Mouse (Mus musculus): ENCODE results near the gene Nrf1. TPM values are rescaled to one million over a fixed set of nuclear protein-coding genes. Genes with fewer than 3 reads are reported as not detected.

The Nrf1 gene
- total RNA-seq, 2 experiments from 2014 or later = 9.6 to 11.0 TPM

GRCm38 (mm10) chr6:30173551-30174460 is 126.0 kb downstream of the Nrf1 start:
- intact Hi-C loops (cut with DNase I) = no loop called here
- peak in 1 of 2 experiments; percentile 18 for DNase-seq

GRCm38 (mm10) chr6:30174461-30175224 is 126.9 kb downstream of the Nrf1 start:
- DNase-seq = peak in 1 of 2 experiments; percentile 1
- intact Hi-C loops (cut with DNase I) = no loop called here

- intact Hi-C loops (cut with DNase I) = no loop called here
- DNase-seq = peak in 1 of 2 experiments; percentile 20
Observed at GRCm38 (mm10) chr6:30175225-30175917, 127.6 kb downstream of the Nrf1 start.

- intact Hi-C loops (cut with DNase I) = no loop called here
- peak in 1 of 2 experiments; percentile 13 for DNase-seq
Observed at GRCm38 (mm10) chr6:30175918-30176421, 128.2 kb downstream of the Nrf1 start.

DNA sequence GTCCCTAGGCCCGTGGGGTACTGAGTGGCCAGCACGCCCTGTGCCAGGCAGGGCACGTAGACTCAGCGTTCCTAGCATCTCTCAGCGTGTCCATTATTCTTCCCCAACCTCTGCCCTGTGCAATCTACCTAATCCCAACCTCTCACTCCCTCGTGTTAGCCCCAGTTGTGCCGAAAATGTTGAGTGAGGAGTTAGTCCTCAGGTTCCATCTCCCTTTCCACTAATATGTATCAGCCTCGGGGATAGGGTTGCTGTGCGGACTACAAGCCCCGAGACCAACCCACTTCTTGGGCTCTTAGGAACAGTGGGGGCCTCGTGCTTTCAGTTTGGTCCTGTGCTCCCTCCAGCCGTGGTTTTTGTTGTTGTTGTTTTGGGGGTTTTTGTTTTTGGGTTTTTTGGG is 128.7 kb downstream of the Nrf1 start:
- intact Hi-C loops (cut with DNase I) = no loop called here
- no peak for DNase-seq

DNA sequence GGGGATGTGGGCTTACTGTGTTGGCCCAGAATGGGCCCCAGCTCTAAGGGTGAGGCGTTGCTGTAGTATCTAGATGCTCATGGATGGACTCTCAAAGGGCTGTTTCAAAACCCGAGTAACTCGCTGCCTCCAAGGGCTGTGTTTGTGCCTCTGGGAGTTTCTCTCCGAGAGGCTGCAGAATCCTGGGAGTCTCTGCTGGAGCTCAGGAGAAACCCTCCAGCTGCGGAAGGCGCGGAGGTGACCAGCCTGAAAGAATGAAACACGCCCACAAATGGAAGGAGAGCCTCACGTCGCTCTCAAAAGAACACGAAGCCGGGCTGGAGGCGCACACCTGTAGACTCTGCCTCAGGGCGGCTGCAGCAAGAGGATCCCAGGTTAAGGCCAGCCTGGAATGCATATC is 129.5 kb downstream of the Nrf1 start:
- intact Hi-C loops (cut with DNase I) = no loop called here
- no peak for DNase-seq

- intact Hi-C loops (cut with DNase I) = no loop called here
Observed at GRCm38 (mm10) chr6:30178023-30178639, 130.3 kb downstream of the Nrf1 start.

GRCm38 (mm10) chr6:30179046-30179445 is 131.3 kb downstream of the Nrf1 start:
- intact Hi-C loops (cut with DNase I) = no loop called here
- no peak for DNase-seq

More at GRCm38 (mm10) chr6:30178023-30178639, 130.3 kb downstream of the Nrf1 start:
- DNase-seq = no peak

GRCm38 (mm10) chr6:30180321-30180720 is 132.5 kb downstream of the Nrf1 start:
- intact Hi-C loops (cut with DNase I) = no loop called here
- DNase-seq = no peak

- intact Hi-C loops (cut with DNase I) = no loop called here
- no peak for DNase-seq
Observed at GRCm38 (mm10) chr6:30182038-30182437, 134.2 kb downstream of the Nrf1 start.

- intact Hi-C loops (cut with DNase I) = no loop called here
Observed at GRCm38 (mm10) chr6:30183624-30184023, 135.8 kb downstream of the Nrf1 start.

DNA sequence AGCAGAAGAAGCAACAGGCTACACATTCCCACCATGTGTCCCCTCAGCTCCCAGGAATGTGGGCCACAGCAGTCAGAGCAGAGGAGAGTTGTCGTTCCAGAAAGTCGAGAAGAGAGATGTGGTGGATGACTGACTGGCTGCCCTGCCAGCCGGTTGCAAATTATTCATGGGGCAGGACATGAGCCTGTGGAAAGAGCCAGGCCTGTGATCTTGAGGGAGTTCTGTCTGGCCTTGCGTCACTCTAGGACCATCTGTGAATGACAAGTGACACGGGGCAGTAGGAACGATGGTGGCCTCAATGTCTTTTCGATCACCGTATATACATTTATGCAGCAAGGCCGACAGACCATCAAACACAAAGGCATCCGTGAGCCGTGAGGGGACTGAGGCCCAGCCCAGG is 147.9 kb downstream of the Nrf1 start:
- DNase-seq = no peak
- intact Hi-C loops (cut with DNase I) = no loop called here

More at GRCm38 (mm10) chr6:30183624-30184023, 135.8 kb downstream of the Nrf1 start:
- DNase-seq = no peak

GRCm38 (mm10) chr6:30196143-30196542 is 148.4 kb downstream of the Nrf1 start:
- intact Hi-C loops (cut with DNase I) = no loop called here
- DNase-seq = no peak

Small RNAs within 50 kb of the gene (microRNA-seq; reads per million reads assigned to microRNA genes)
- gene Mir182 (15.6 to 143 reads per million in 2 experiments), gene Mir183 (6.7 to 147 reads per million in 2 experiments), gene Mir96 (0 to 6.4 reads per million in 2 experiments)

Other genes starting within 250 kb of the Nrf1 start
- gene Strip2, start 131.0 kb upstream of the Nrf1 start, total RNA-seq (2021) = 1 to 10 TPM in 1 of 2 experiments, under 1 TPM in 1; 0.89 to 1.0 TPM